Mouse (Mus musculus) stomach, postnatal 0 days (tissue): ENCODE results near the gene Armc7. TPM values are rescaled to one million over a fixed set of nuclear protein-coding genes. Genes with fewer than 3 reads are reported as not detected.
A peak's percentile ranks its signal among the peaks of the same experiment; 100 is the strongest.

ENCODE experiments used
- ATAC-seq: fragments of 200-750 bp; cut with Nextera tagmentation; 2 replicates; pipeline ENCODE4 v1.8.0; 2017; ENCODE audit not compliant: low FRiP score, low TSS enrichment
- DNase-seq: peaks from one replicate; pipeline ENCODE4 v3.0.0-alpha.2; 2016; ENCODE audit warnings: low spot score
- H3K27ac ChIP-seq: fragments of 300-500 bp; sonication (generic); replicated peaks from 2 replicates; pipeline ENCODE4 v1.5.1; 2014; ENCODE audit warnings: mild to moderate bottlenecking, control low read depth
- H3K27me3 ChIP-seq: fragments of 300-500 bp; sonication (generic); 2 replicates; pipeline ENCODE4 v1.6.1; 2014; ENCODE audit warnings: low read length; ENCODE audit not compliant: control insufficient read depth, insufficient read depth
- H3K36me3 ChIP-seq: fragments of 300-500 bp; sonication (generic); 2 replicates; pipeline ENCODE4 v1.6.1; 2014; ENCODE audit warnings: low read length, mixed read lengths; ENCODE audit not compliant: control insufficient read depth, insufficient read depth
- H3K4me1 ChIP-seq: fragments of 300-500 bp; sonication (generic); replicated peaks from 2 replicates; pipeline ENCODE4 v1.6.1; 2014; ENCODE audit warnings: antibody characterized with exemption; ENCODE audit not compliant: control insufficient read depth, insufficient read depth
- H3K4me2 ChIP-seq: fragments of 300-500 bp; sonication (generic); replicated peaks from 2 replicates; pipeline ENCODE4 v1.6.1; 2014; ENCODE audit warnings: low read depth, mild to moderate bottlenecking, control low read depth, moderate library complexity
- H3K4me3 ChIP-seq: fragments of 300-500 bp; sonication (generic); 2 replicates; pipeline ENCODE4 v1.5.1; 2014; ENCODE audit warnings: low read depth, low read length, control low read depth
- H3K9ac ChIP-seq: fragments of 300-500 bp; sonication (generic); 2 replicates; pipeline ENCODE4 v1.6.1; 2014; ENCODE audit warnings: mild to moderate bottlenecking, low read length, control low read depth, mixed read lengths
- H3K9me3 ChIP-seq: fragments of 300-500 bp; sonication (generic); 2 replicates; pipeline ENCODE4 v1.6.1; 2016; ENCODE audit warnings: low read length; ENCODE audit not compliant: control insufficient read depth
- CTCF ChIP-seq: IDR thresholded peaks from 2 replicates; pipeline ENCODE4 v1.5.1; 2016; ENCODE audit warnings: antibody characterized with exemption, low read depth, mild to moderate bottlenecking, moderate library complexity
- EP300 ChIP-seq: optimal IDR thresholded peaks from 2 replicates; pipeline ENCODE3; 2016; ENCODE audit warnings: antibody characterized with exemption
- WGBS: fragments of 180-500 bp; shearing (Covaris S2); extraction: QIAGEN DNeasy Blood & Tissue Kit; methylation state at CpG from one replicate; pipeline ENCODE4 v1.1.7; 2014; 5-methylcytosine and 5-hydroxymethylcytosine counted together
- microRNA-seq: library from miRNA; unstranded; fragments of <30 nt; microRNA quantifications from one replicate; pipeline ENCODE4, GENCODE M21; 2016
- polyA plus RNA-seq: library from polyadenylated mRNA; unstranded; fragments of >200 nt; fragmentation: Nextera tagmentation; extraction: Ambion mirVana; gene quantifications from 2 replicates; pipeline ENCODE4 v1.2.1, GENCODE M21; 2015

Armc7 gene
- polyA plus RNA-seq, 1 experiment from 2014 or later, result 6.5 TPM

DNA sequence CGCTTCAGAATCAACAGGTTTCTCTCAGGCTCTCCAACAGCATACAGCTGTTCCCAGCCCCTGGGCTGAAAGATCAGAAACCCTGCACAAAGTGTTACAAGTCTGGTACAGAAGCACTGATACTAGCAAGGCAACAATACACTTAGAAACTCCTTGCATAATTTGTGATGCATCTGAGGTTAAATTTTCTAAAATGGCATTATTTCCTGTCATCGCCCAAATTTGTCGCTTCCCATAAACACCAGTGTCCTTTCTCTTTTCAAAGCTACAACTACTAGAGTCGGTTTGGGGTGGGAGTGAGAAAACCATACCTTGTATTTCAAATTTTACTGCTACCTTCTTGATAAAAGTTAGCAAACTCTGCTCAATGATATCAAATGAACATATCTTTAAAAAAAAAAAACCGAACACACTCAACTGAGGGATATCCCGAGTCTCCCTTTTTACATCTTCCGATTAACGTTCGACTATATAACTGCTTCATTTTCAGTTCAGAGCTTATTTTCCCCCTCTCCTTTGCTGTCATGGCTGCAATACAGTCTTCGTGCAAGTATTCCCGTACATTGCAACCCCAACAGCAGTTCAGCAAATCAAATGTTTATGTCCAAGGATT lies 59.4 kb downstream of the Armc7 start:
- peak overlapping the region; percentile 81 for H3K4me2 ChIP-seq
- no peaks in the 10 kb centered on the region for H3K9me3 ChIP-seq
- H3K9ac ChIP-seq, result peak overlapping the region; percentile 95
- H3K4me1 ChIP-seq, result no peaks in the 10 kb centered on the region
- H3K27ac ChIP-seq, result peak overlapping the region; percentile 100
- H3K4me3 ChIP-seq, result peak overlapping the region; percentile 87
- H3K27me3 ChIP-seq, result no peaks in the 10 kb centered on the region
- TF ChIP-seq EP300, result no peak
- TF ChIP-seq CTCF, result no peak
- no peak for ATAC-seq
- DNase-seq, result no peak
- WGBS, result 2% methylated on average over 11 of the region's 11 CpGs
- 0 out of 2 replicates have a peak, but pooled peaks cover 9% of the 10 kb centered on the region for H3K36me3 ChIP-seq

DNA sequence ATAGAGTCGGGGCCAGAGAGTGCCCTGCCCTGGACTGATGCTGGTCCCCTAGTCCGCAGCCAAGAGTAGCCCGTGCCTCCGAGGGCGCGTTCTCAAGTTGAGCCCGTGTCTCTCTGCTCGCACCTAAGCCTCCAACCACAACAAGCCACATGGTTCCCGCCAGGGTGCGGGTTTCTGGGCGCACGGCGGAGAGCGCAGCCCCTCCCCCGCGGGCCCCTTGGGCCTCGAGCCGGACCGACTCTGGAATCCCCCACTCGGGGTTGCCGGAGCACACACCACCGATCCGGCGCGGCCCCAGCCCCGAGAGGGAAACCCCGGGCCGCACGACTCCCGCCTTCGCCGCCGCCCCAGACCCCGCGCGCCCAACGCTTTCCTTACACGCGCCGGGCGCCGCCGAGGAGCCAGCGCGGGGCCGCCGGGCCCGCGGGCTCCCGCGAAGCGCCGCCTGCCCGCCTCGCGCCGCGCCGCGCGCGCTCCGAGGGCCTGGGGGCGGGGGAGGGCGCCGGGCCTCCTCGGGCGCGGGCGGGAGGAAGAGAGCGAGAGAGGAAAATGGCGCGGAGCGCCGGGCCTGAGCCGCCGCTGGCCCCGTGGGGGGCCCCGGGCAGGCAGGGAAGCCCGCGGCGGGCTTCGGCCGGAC lies 60.1 kb downstream of the Armc7 start:
- TF ChIP-seq CTCF (no peak), EP300 (no peak)
- peak overlapping the region; percentile 100 for H3K27ac ChIP-seq
- H3K9me3 ChIP-seq, result no peaks in the 10 kb centered on the region
- 0 out of 2 replicates have a peak, but pooled peaks cover 9% of the 10 kb centered on the region for H3K36me3 ChIP-seq
- peak; percentile 84 for ATAC-seq
- H3K4me3 ChIP-seq, result peak overlapping the region; percentile 87
- 0% methylated on average over 41 of the region's 84 CpGs for WGBS
- H3K27me3 ChIP-seq, result no peaks in the 10 kb centered on the region
- peak overlapping the region; percentile 95 for H3K9ac ChIP-seq
- peak overlapping the region; percentile 81 for H3K4me2 ChIP-seq
- DNase-seq, result peak; percentile 76
- no peaks in the 10 kb centered on the region for H3K4me1 ChIP-seq

DNA sequence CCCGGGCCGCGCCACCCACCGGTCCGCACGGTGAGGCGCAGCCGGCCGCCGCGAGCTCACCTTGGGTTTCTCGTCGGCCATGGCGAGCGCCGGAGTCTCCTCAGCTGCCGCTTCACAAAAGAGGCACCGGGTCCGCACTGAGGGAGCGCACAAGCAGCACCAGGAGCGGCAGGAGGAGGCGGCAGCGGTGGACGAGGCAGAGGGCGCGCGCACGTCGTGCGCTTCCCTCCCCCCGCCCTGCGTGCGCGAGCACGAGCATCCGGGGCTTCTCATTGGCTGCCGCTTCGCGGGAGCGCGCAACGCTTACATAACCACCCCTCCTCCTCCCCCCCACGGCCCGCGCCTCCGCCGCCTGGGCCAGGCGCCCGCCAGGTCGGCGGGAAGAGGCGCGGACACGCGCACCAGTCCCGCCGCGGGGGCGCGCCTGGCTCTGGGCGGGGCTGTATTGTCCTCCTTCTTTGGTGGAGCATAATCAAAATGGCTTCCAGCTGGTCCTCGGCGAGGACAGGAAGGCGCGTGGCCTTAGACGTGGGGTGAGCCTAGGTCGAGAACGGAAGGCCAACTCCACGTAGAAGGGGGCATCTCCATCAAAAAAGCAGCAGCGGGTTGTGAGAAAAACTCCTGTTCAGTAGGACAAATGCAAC lies 60.7 kb downstream of the Armc7 start, which contains the start of gene Sumo2:
TSS of gene Sumo2 (minus strand) at position 239 of the 644 bp plus-strand sequence.
- Histone ChIP-seq H3K36me3 (0 out of 2 replicates have a peak, but pooled peaks cover 9% of the 10 kb centered on the region), H3K4me2 (peak within 1 kb of the TSS; percentile 81), H3K4me3 (peak within 1 kb of the TSS; percentile 87), H3K4me1 (no peaks in the 10 kb centered on the region), H3K27ac (peak within 1 kb of the TSS; percentile 100), H3K27me3 (no peaks in the 10 kb centered on the region), H3K9me3 (no peaks in the 10 kb centered on the region), H3K9ac (peak within 1 kb of the TSS; percentile 95)
- 1% methylated on average over 43 of the region's 70 CpGs for WGBS
- TF ChIP-seq EP300 (no peak), CTCF (peak; percentile 24; the same call in 1 of the 2 replicates)
- DNase-seq (peak; percentile 99), ATAC-seq (peak; percentile 89)

DNA sequence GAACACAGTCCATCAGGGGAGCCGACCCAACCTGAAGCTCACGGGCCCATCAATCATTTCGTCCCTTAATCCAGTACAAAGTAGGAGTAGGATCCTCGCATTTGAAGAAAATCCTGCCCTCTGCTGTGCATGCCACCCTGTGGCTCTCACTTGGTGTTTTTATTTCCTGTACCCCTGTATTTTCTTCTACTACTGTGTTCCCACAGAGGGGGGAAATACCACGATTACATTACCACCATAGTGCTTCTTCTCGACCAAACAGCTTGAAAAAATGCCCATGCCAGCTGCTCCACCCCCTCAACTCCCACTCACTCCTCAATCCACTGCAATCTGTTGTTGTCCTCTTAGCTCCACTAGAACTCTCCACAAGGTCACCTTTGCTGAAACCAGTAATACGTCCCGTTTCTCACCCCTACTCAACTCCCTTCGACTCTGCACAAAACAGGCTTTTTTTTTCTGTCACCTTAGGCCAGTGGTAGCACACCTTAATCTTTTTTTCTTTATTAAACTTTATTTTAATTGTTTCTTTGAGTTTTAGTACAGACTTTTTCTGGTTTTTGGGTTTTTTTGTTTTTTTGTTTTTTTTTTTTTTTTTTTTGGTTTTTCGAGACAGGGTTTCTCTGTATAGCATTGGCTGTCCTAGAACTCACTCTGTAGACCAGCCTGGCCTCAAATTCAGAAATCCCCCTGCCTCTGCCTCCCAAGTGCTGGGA lies 61.5 kb downstream of the Armc7 start:
- DNase-seq, result no peak
- no peak for ATAC-seq

DNA sequence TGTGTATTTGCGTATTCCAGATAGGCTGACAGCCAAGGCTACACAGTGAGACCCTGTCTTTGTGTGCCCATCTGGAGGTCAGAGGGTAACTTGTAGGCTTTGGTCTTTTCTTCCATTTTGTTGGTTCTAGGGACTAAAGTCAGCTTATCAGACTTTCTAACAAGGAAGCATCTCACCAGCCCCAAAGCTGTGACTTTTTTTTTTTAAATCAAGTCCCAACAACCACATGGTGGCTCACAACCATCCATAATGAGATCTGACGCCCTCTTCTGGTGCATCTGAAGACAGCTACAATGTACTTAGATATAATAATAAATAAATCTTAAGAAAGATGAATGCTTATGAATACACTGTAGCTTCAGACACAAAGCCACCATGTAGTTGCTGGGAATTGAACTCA lies 62.6 kb downstream of the Armc7 start:
- H3K9me3 ChIP-seq, result no peaks in the 10 kb centered on the region
- DNase-seq (no peak), ATAC-seq (no peak)
- TF ChIP-seq CTCF (peak; percentile 46), EP300 (no peak)
- no peak overlapping the region for H3K9ac ChIP-seq
- no peak overlapping the region for H3K27ac ChIP-seq
- no peak overlapping the region for H3K4me3 ChIP-seq
- 52% methylated on average over 2 of the region's 2 CpGs for WGBS
- H3K27me3 ChIP-seq, result no peaks in the 10 kb centered on the region
- H3K36me3 ChIP-seq, result 0 out of 2 replicates have a peak, but pooled peaks cover under 1% of the 10 kb centered on the region
- no peak overlapping the region for H3K4me2 ChIP-seq
- H3K4me1 ChIP-seq, result no peaks in the 10 kb centered on the region

More for the DNA sequence above, 61.5 kb downstream of the Armc7 start:
- Histone ChIP-seq H3K27me3 (no peaks in the 10 kb centered on the region), H3K4me3 (peak overlapping the region; percentile 87; the same call in 1 of the 2 replicates), H3K4me2 (peak overlapping the region; percentile 47; the same call in 1 of the 2 replicates), H3K9ac (no peak overlapping the region), H3K36me3 (0 out of 2 replicates have a peak, but pooled peaks cover 9% of the 10 kb centered on the region), H3K27ac (peak overlapping the region; percentile 100), H3K4me1 (no peaks in the 10 kb centered on the region), H3K9me3 (no peaks in the 10 kb centered on the region)
- WGBS, result 81% methylated on average over 10 of the region's 10 CpGs
- TF ChIP-seq CTCF (peak; percentile 30; the same call in 1 of the 2 replicates), EP300 (no peak)

Small RNA genes within 50 kb of the gene (microRNA-seq; reads per million reads assigned to microRNA genes)
- not detected for gene Mir3968

Other genes starting within 250 kb of the Armc7 start
- not detected in 2 replicates for gene Grin2c, start 208.4 kb upstream of the Armc7 start, polyA plus RNA-seq
- gene Fdxr, start 198.6 kb upstream of the Armc7 start, polyA plus RNA-seq, result 6.7 and 7.3 TPM in 2 replicates
- 1.3 and 1.5 TPM in 2 replicates for gene Fads6, start 178.0 kb upstream of the Armc7 start, polyA plus RNA-seq
- gene Otop2, start 168.5 kb upstream of the Armc7 start, polyA plus RNA-seq, result 4.2 and 4.7 TPM in 2 replicates
- gene Ush1g, start 153.6 kb upstream of the Armc7 start, polyA plus RNA-seq, result 0.34 and 0.36 TPM in 2 replicates
- gene Otop3, start 140.9 kb upstream of the Armc7 start, polyA plus RNA-seq, result 20.5 and 21.0 TPM in 2 replicates
- 37.5 and 42.7 TPM in 2 replicates for gene Hid1, start 107.9 kb upstream of the Armc7 start, polyA plus RNA-seq
- 3.9 and 4.1 TPM in 2 replicates for gene Cdr2l, start 93.8 kb upstream of the Armc7 start, polyA plus RNA-seq
- 138 and 144 TPM in 2 replicates for gene Mrpl58, start 71.9 kb upstream of the Armc7 start, polyA plus RNA-seq
- 883 and 916 TPM in 2 replicates for gene Atp5h, start 55.7 kb upstream of the Armc7 start, polyA plus RNA-seq
- 11.6 and 13.0 TPM in 2 replicates for gene Kctd2, start 55.5 kb upstream of the Armc7 start, polyA plus RNA-seq
- gene Trim80, start 35.1 kb upstream of the Armc7 start, polyA plus RNA-seq, result 0.10 and 0.13 TPM in 2 replicates
- gene Slc16a5, start 13.2 kb upstream of the Armc7 start, polyA plus RNA-seq, result 14.4 and 17.3 TPM in 2 replicates
- 145 and 152 TPM in 2 replicates for gene Nt5c, start 16.2 kb downstream of the Armc7 start, polyA plus RNA-seq
- gene Jpt1, start 38.7 kb downstream of the Armc7 start, polyA plus RNA-seq, result 356 and 371 TPM in 2 replicates
- 533 and 539 TPM in 2 replicates for gene Sumo2, start 60.6 kb downstream of the Armc7 start, polyA plus RNA-seq
- gene Nup85, start 88.8 kb downstream of the Armc7 start, polyA plus RNA-seq, result 44.6 and 47.2 TPM in 2 replicates
- gene Mrps7, start 128.3 kb downstream of the Armc7 start, polyA plus RNA-seq, result 52.6 and 58.4 TPM in 2 replicates
- 5.2 TPM in 2 replicates for gene Gga3, start 128.4 kb downstream of the Armc7 start, polyA plus RNA-seq
- gene Mif4gd, start 137.3 kb downstream of the Armc7 start, polyA plus RNA-seq, result 48.9 and 52.3 TPM in 2 replicates
- gene Slc25a19, start 152.6 kb downstream of the Armc7 start, polyA plus RNA-seq, result 12.5 and 14.0 TPM in 2 replicates
- gene Grb2, start 232.9 kb downstream of the Armc7 start, polyA plus RNA-seq, result 54.2 and 58.8 TPM in 2 replicates